Mouse (Mus musculus) hindbrain, embryonic 16.5 days (tissue): Measurements from ENCODE around the gene Spg21. TPM values are rescaled to one million over a fixed set of nuclear protein-coding genes. Genes with fewer than 3 reads are reported as not detected.
A peak's percentile ranks its signal among the peaks of the same experiment; 100 is the strongest.

Source experiments
- ATAC-seq: fragments of 200-750 bp; cut with Nextera tagmentation; 2 replicates; pipeline ENCODE4 v1.8.0; 2017; ENCODE audit warnings: moderate TSS enrichment, moderate library complexity
- H3K27ac ChIP-seq: fragments of 300-500 bp; sonication (generic); 2 replicates; pipeline ENCODE4 v1.5.1; 2014; ENCODE audit warnings: low read depth, mild to moderate bottlenecking, control low read depth, low read length, moderate library complexity
- H3K27me3 ChIP-seq: fragments of 300-500 bp; sonication (generic); replicated peaks from 2 replicates; pipeline ENCODE4 v1.6.1; 2014; ENCODE audit warnings: low read length; ENCODE audit not compliant: control insufficient read depth, insufficient read depth
- H3K36me3 ChIP-seq: fragments of 300-500 bp; sonication (generic); 2 replicates; pipeline ENCODE4 v1.6.1; 2014; ENCODE audit warnings: mild to moderate bottlenecking, low read length, moderate library complexity, mixed read lengths; ENCODE audit not compliant: control insufficient read depth, insufficient read depth
- H3K4me1 ChIP-seq: fragments of 300-500 bp; sonication (generic); 2 replicates; pipeline ENCODE4 v1.6.1; 2014; ENCODE audit warnings: low read depth, low read length; ENCODE audit not compliant: control insufficient read depth, insufficient read depth
- H3K4me2 ChIP-seq: fragments of 300-500 bp; sonication (generic); 2 replicates; pipeline ENCODE4 v1.6.1; 2014; ENCODE audit warnings: mild to moderate bottlenecking, low read length, control low read depth, moderate library complexity
- H3K4me3 ChIP-seq: fragments of 300-500 bp; sonication (generic); 2 replicates; pipeline ENCODE4 v1.5.1; 2014; ENCODE audit warnings: mild to moderate bottlenecking, low read length, control low read depth, moderate library complexity
- H3K9ac ChIP-seq: fragments of 300-500 bp; sonication (generic); 2 replicates; pipeline ENCODE4 v1.6.1; 2014; ENCODE audit warnings: low read depth, mild to moderate bottlenecking, control low read depth, low read length, moderate library complexity
- H3K9me3 ChIP-seq: fragments of 300-500 bp; sonication (generic); 2 replicates; pipeline ENCODE4 v1.6.1; 2014; ENCODE audit warnings: mild to moderate bottlenecking, low read length, moderate library complexity; ENCODE audit not compliant: control insufficient read depth
- WGBS: fragments of 180-500 bp; shearing (Covaris S2); extraction: QIAGEN DNeasy Blood & Tissue Kit; methylation state at CpG from one replicate; pipeline ENCODE4 v1.1.7; 2014; 5-methylcytosine and 5-hydroxymethylcytosine counted together
- polyA plus RNA-seq: library from polyadenylated mRNA; unstranded; fragments of >200 nt; fragmentation: Nextera tagmentation; extraction: Ambion mirVana; gene quantifications from 2 replicates; pipeline ENCODE4 v1.2.1, GENCODE M21; 2015

Gene Spg21
- polyA plus RNA-seq: 107 TPM in 2 replicates

- Histone ChIP-seq H3K4me3 (peak within 1 kb of the TSS; percentile 97), H3K4me1 (peaks cover 18% of the 10 kb centered on the region), H3K36me3 (peaks cover 7% of the 10 kb centered on the region), H3K9ac (peak within 1 kb of the TSS; percentile 95), H3K27me3 (no peaks in the 10 kb centered on the region), H3K27ac (peak within 1 kb of the TSS; percentile 94), H3K9me3 (no peaks in the 10 kb centered on the region), H3K4me2 (peak within 1 kb of the TSS; percentile 85)
- WGBS: under 1% methylated on average over 53 of the region's 53 CpGs
- peak; percentile 97 for ATAC-seq
Observed at GRCm38 (mm10) chr9:65460732-65461442, at the start of gene Spg21. Gene Spg21, plus strand, starts transcription at chr9:65460947.

- ATAC-seq: no peak
- no peaks in the 10 kb centered on the region for H3K36me3 ChIP-seq
- H3K4me3 ChIP-seq: no peak overlapping the region
- H3K27me3 ChIP-seq: no peaks in the 10 kb centered on the region
- H3K27ac ChIP-seq: no peak overlapping the region
- WGBS: 78% methylated on average over 3 of the region's 3 CpGs
- no peak overlapping the region for H3K9ac ChIP-seq
- no peaks in the 10 kb centered on the region for H3K9me3 ChIP-seq
- no peaks in the 10 kb centered on the region for H3K4me1 ChIP-seq
- no peak overlapping the region for H3K4me2 ChIP-seq
Observed at GRCm38 (mm10) chr9:65411326-65411725, 49.4 kb upstream of the Spg21 start.

DNA sequence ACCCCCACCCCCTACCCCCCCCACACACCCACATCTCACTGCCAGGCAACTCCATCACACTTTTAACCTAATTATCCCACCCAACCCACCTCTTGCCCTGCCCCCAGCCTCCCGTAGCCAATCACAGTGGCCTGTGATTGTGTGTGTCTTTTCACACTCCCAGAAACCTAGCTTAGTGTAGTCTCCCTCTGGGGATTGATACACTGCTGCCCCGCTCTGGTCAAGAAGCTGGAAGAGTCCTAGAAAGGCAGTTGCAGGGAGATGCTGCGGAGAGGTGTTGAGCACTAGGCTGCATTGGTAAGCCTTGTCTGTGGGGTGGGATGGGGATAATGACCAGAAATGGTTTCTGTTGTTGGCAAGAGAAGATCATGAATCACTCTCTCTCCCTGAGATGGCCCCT, 43.0 kb upstream of the Spg21 start:
- no peak overlapping the region for H3K4me3 ChIP-seq
- WGBS: 48% methylated on average over 3 of the region's 3 CpGs

GRCm38 (mm10) chr9:65419633-65420032, 41.1 kb upstream of the Spg21 start:
- Histone ChIP-seq H3K9ac (no peak overlapping the region), H3K27me3 (no peaks in the 10 kb centered on the region), H3K4me2 (no peak overlapping the region), H3K36me3 (no peaks in the 10 kb centered on the region), H3K4me1 (no peaks in the 10 kb centered on the region), H3K4me3 (no peak overlapping the region), H3K9me3 (no peaks in the 10 kb centered on the region), H3K27ac (no peak overlapping the region)
- WGBS: 71% methylated on average over 3 of the region's 3 CpGs
- no peak for ATAC-seq

More for the DNA sequence above, 43.0 kb upstream of the Spg21 start:
- Histone ChIP-seq H3K9ac (no peak overlapping the region), H3K4me2 (no peak overlapping the region), H3K27me3 (no peaks in the 10 kb centered on the region), H3K27ac (no peak overlapping the region), H3K36me3 (no peaks in the 10 kb centered on the region), H3K9me3 (no peaks in the 10 kb centered on the region), H3K4me1 (no peaks in the 10 kb centered on the region)
- ATAC-seq: no peak

DNA sequence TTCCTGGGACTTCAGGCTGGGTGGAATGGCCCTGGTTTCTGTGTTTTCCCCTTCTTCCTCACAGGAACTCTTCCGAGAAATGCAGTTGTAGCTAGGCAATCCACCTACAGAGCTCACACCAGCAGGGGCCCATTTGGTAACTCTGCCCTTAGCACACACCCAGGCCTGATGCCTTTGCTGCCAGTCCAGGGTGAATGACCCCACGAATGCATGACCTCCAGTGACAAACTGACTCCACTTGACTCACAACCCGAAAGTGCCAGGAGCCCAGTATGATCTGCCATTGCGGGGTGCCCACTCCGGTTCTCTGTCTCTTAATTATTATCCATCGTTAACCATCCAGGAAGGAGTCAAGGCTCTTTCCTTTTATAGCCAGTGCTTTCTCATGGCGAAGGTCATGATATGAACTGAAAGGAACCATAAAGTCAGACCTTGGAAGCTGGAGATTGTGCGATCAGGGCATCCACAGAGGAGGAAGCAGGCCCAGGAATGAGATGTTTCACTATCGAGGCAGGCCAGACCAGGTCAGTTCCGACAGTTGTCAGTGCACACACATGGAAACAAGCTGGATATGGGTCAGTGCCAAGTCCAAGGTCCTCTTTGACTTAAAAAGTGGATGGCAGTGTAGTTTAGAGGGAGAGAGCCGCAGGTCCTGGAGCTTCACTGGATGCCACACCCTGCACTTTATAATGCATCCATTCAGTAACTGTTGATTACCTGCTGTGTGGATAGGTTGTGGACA, 37.8 kb upstream of the Spg21 start, which contains the start of gene Slc51b:
Gene Slc51b (minus strand): TSS at position 196 of the 742 bp plus-strand sequence.
- ATAC-seq: no peak
- H3K9me3 ChIP-seq: no peaks in the 10 kb centered on the region
- H3K27me3 ChIP-seq: no peaks in the 10 kb centered on the region
- H3K4me2 ChIP-seq: no peak within 1 kb of the TSS
- H3K27ac ChIP-seq: no peak within 1 kb of the TSS
- no peak within 1 kb of the TSS for H3K4me3 ChIP-seq
- no peaks in the 10 kb centered on the region for H3K4me1 ChIP-seq
- no peak within 1 kb of the TSS for H3K9ac ChIP-seq
- no peaks in the 10 kb centered on the region for H3K36me3 ChIP-seq
- WGBS: 82% methylated on average over 11 of the region's 11 CpGs

- 38% methylated on average over 3 of the region's 3 CpGs for WGBS
- no peaks in the 10 kb centered on the region for H3K9me3 ChIP-seq
Observed at GRCm38 (mm10) chr9:65424393-65424792, 36.4 kb upstream of the Spg21 start.

DNA sequence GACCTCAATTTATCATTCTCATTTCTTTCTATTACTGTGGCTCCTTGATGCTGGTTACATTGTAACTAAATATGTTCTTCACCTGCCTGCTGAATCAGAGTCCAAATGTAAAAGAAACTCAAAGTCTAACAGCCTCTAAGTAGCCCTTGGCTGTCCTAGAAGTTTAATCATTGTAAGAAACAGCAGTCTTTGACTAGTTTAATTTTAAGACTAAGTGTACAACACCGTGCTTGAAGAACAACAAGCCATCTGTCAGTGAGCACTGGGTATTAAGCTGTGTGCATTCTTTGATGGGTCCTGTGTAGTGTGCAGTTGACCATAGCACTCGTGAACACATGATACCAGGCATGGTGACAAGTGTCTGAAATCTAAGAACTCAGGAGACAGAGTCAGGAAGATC, 33.2 kb upstream of the Spg21 start:
- no peaks in the 10 kb centered on the region for H3K4me1 ChIP-seq
- H3K9ac ChIP-seq: no peak overlapping the region
- H3K27ac ChIP-seq: no peak overlapping the region
- ATAC-seq: no peak
- no peak overlapping the region for H3K4me2 ChIP-seq
- H3K36me3 ChIP-seq: no peaks in the 10 kb centered on the region
- 66% methylated on average over 2 of the region's 2 CpGs for WGBS
- H3K27me3 ChIP-seq: no peaks in the 10 kb centered on the region
- no peaks in the 10 kb centered on the region for H3K9me3 ChIP-seq
- H3K4me3 ChIP-seq: no peak overlapping the region

More at GRCm38 (mm10) chr9:65424393-65424792, 36.4 kb upstream of the Spg21 start:
- no peak overlapping the region for H3K4me3 ChIP-seq
- no peak overlapping the region for H3K27ac ChIP-seq
- no peak for ATAC-seq
- no peaks in the 10 kb centered on the region for H3K27me3 ChIP-seq
- H3K36me3 ChIP-seq: no peaks in the 10 kb centered on the region
- H3K4me2 ChIP-seq: no peak overlapping the region
- no peaks in the 10 kb centered on the region for H3K4me1 ChIP-seq
- H3K9ac ChIP-seq: no peak overlapping the region

GRCm38 (mm10) chr9:65428003-65428402, 32.7 kb upstream of the Spg21 start:
- Histone ChIP-seq H3K36me3 (no peaks in the 10 kb centered on the region), H3K9me3 (no peaks in the 10 kb centered on the region), H3K9ac (no peak overlapping the region), H3K4me1 (no peaks in the 10 kb centered on the region), H3K4me3 (no peak overlapping the region), H3K27ac (no peak overlapping the region), H3K27me3 (no peaks in the 10 kb centered on the region), H3K4me2 (no peak overlapping the region)
- no peak for ATAC-seq
- WGBS: 90% methylated on average over 5 of the region's 5 CpGs

DNA sequence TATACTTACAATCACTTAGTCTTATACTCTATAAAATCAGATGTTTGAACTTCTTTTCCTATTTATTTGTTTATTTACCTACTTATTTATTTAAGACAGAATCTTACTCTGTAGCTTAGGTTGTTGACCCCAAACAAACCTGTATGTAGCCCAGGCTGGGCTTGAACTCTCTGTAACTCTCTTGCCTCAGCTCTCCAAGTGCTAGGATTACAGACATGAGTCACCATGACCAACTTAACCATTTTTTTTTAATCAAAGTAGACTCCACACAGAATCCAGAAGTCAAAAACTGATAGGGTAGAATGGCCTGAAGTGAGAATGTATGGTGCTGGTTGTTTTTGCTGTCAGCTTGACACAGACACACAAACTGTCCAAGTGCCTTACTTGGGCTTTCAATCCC, 30.3 kb upstream of the Spg21 start:
- Histone ChIP-seq H3K4me1 (no peaks in the 10 kb centered on the region), H3K9me3 (no peaks in the 10 kb centered on the region)
- no peak for ATAC-seq

More for the DNA sequence above, 30.3 kb upstream of the Spg21 start:
- H3K4me2 ChIP-seq: no peak overlapping the region
- no peak overlapping the region for H3K4me3 ChIP-seq
- no peak overlapping the region for H3K9ac ChIP-seq
- no peaks in the 10 kb centered on the region for H3K27me3 ChIP-seq
- no peaks in the 10 kb centered on the region for H3K36me3 ChIP-seq
- no peak overlapping the region for H3K27ac ChIP-seq
